Mouse (Mus musculus) brain, embryonic 14.5 days (tissue): ENCODE data around the gene Casc3. TPM values are rescaled to one million over a fixed set of nuclear protein-coding genes. Genes with fewer than 3 reads are reported as not detected.
A peak's percentile ranks its signal among the peaks of the same experiment; 100 is the strongest.

ENCODE experiments used
- DNase-seq: peaks from one replicate; pipeline ENCODE4 v3.0.0-alpha.2; 2011; ENCODE audit warnings: low read depth
- CTCF ChIP-seq: fragments of 200-500 bp; IDR thresholded peaks from 2 replicates; pipeline ENCODE4 v1.5.1; 2012; ENCODE audit warnings: inconsistent platforms, mild to moderate bottlenecking, moderate library complexity, borderline replicate concordance; ENCODE audit not compliant: insufficient read depth, insufficient read length; ENCODE audit errors: extremely low read depth
- POLR2A ChIP-seq: fragments of 200-500 bp; IDR thresholded peaks from 2 replicates; pipeline ENCODE4 v1.6.1; 2012; ENCODE audit warnings: mild to moderate bottlenecking, inconsistent platforms, borderline replicate concordance; ENCODE audit not compliant: poor library complexity, insufficient read depth, insufficient read length, severe bottlenecking; ENCODE audit errors: extremely low read depth
- polyA plus RNA-seq: library from polyadenylated mRNA; depleted of rRNA; stranded (reverse); fragments of >200 nt; gene quantifications from 2 replicates; pipeline ENCODE4 v1.2.3, GENCODE M21; 2012

The Casc3 gene
- polyA plus RNA-seq, 1 experiment: 74.3 TPM

DNA sequence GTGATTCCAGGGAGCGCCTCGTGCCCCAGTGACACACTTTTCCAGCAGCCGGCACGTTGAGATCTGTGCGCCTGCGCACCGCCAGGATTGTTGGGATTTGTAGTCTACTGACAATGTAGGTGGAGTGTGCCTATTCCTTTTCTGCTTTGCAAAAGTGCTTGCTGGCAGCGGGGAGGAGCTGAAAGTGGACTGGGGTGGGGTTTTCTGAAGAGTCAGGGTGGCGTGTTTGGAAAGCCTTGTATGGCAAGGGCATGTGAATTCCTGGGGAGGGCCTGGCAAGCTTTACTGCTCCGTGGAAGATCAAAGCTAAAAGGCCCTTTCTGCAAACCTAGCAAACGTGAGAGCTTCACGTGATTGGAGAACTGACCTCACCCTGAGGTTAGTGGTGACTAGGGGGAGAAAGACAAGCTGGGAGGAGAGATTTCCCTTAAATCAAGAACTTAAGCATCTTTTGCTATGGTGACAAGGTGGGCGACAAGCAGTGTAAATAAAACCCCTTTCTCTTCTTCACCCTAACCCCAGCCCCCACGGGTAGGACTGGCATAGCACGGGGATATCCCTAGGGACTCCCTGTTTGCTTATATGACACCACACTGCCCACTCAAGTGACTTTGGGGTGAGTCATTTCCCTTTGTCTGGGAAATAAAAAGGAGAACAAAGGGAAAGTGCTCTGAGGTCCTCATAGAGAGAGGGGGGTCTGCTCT is 29.2 kb upstream of the Casc3 start:
- DNase-seq: peak; percentile 98
- TF ChIP-seq CTCF: no peak
- TF ChIP-seq POLR2A: no peak

- TF ChIP-seq CTCF (no peak), POLR2A (no peak)
- no peak for DNase-seq
Measured at GRCm38 (mm10) chr11:98776052-98776764, 28.5 kb upstream of the Casc3 start.

- DNase-seq: peak; percentile 57
- no peak for TF ChIP-seq POLR2A
Measured at GRCm38 (mm10) chr11:98776843-98777590, 27.7 kb upstream of the Casc3 start.

- no peak for DNase-seq
- no peak for TF ChIP-seq POLR2A
- TF ChIP-seq CTCF: no peak
Measured at GRCm38 (mm10) chr11:98777888-98778287, 26.8 kb upstream of the Casc3 start.

DNA sequence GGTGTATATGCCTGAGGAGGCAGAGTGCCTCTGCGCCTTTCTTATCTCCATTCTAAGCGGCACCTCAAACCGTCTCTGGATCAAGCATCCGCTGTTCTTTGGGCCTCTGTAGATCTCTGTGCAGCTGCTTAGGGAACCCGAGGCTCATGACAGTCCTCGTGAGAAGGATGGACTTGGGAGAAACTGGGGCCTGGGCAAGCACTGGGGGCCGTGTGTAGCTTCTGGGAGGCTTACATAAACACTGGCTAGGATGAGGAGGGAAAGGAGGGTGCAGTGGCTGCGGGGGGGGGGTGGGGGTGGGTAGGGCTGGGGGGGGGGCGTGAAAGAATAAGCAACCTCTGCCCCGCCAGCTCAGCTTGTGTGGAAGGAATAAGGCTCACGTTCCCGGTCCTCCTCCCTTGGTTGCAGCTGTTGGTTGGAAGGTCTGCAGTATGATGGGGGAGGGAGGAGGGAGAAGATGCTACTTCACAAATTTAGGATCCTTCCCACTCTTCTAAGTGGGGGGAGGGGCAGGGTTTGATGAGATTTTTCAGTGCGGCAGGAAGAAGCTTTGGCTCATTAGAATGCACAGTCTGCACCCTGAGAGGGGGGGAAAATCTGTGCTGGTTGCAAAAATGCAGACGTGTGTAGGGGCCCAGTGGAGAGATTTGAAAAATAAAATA is 22.7 kb upstream of the Casc3 start:
- TF ChIP-seq CTCF (no peak), POLR2A (no peak)
- peak; percentile 89 for DNase-seq

DNA sequence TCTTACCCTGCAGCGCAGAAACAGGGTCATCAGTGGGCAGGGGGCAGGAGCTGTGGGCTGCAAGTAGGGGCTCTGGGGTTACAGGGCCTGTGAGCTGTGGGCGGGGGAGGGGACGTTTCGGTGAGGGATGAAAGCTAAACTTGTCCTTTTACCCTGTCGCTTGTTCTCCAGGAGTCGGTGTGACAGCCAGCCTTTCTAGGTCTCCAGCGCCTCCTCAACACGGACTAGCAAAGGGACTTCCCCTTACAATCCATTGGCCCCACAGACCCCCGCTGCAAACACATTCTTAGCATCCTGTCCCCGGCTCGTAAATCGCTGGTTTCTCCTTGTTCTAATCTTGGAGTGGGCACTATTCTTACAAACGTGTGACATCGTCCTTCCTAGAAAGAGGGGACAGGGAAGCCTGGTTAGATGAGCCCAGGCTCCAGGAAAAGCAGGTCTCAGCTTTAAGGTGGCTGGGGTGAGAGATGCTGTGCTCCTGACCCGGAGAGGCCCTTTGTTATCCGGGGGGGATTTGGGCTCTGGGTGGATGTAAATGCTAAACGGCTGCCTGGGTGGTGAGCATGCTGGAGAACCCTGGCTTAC is 22.0 kb upstream of the Casc3 start:
- DNase-seq: peak; percentile 50
- no peak for TF ChIP-seq POLR2A
- TF ChIP-seq CTCF: no peak

DNA sequence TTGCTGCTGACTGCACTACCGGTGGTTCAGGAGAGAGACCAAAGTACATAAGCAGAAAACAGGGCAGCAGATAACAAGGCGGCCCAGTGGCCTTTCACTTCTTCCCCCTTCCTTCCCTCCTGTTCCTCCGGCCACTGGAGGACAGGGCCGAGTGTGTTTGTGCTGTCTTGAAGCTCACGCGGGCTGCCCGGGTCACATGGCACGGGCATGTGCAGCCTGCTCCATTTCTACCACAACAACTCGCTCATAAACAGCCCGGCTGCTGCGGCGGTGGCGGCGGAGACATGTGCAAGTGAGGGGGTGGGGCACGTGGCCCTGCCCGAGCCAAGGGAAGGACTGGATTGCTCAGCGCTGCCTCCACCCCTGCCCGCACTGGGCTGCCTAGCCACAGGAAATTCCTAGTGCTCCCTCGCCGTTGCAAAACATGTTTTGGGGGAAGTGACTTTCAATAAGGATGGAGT is 21.4 kb upstream of the Casc3 start:
- TF ChIP-seq CTCF (no peak), POLR2A (no peak)
- peak; percentile 90 for DNase-seq

DNA sequence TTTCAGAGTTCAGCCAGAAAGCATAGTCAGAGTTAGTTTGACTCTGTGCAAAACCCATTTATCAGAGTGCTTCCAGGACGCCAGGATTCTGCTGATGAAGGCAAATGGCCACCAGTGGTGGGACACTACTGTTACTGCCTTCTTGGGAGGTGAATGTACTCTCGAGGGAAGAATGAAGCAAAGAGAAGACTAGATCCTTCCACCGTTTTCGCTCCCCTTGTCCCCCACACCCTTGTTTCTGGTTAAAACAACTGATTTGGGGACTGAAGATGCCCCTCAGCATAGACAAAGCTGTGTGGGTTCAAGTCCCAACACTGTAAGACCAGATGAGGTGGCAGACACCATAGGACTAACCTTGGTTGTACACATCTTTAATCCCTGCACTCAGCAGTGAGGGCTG is 20.6 kb upstream of the Casc3 start:
- TF ChIP-seq CTCF: no peak
- TF ChIP-seq POLR2A: no peak
- DNase-seq: no peak

GRCm38 (mm10) chr11:98785214-98785613 is 19.5 kb upstream of the Casc3 start:
- no peak for DNase-seq
- no peak for TF ChIP-seq CTCF
- no peak for TF ChIP-seq POLR2A

- no peak for TF ChIP-seq POLR2A
- peak; percentile 68 for TF ChIP-seq CTCF
- peak; percentile 90 for DNase-seq
Measured at GRCm38 (mm10) chr11:98785772-98786281, 18.9 kb upstream of the Casc3 start.
